Mouse (Mus musculus) forebrain, postnatal 0 days (tissue): ENCODE measurements around the gene U2surp. TPM values are rescaled to one million over a fixed set of nuclear protein-coding genes. Genes with fewer than 3 reads are reported as not detected.

Experiments used
- ATAC-seq: fragments of 200-750 bp; cut with Nextera tagmentation; 2 replicates; pipeline ENCODE4 v1.8.0; 2017; ENCODE audit warnings: mild to moderate bottlenecking, moderate library complexity
- DNase-seq: peaks from one replicate; pipeline ENCODE4 v3.0.0-alpha.2; 2015
- H3K27ac ChIP-seq: fragments of 300-500 bp; sonication (generic); 2 replicates; pipeline ENCODE4 v1.5.1; 2014; ENCODE audit warnings: low read depth, mild to moderate bottlenecking, antibody characterized with exemption, low read length, moderate library complexity, mixed read lengths
- H3K27me3 ChIP-seq: fragments of 300-500 bp; sonication (generic); 2 replicates; pipeline ENCODE4 v1.6.1; 2014; ENCODE audit warnings: mild to moderate bottlenecking, low read length, mixed read lengths; ENCODE audit not compliant: insufficient read depth
- H3K36me3 ChIP-seq: fragments of 300-500 bp; sonication (generic); 2 replicates; pipeline ENCODE4 v1.6.1; 2014; ENCODE audit warnings: mild to moderate bottlenecking, moderate library complexity; ENCODE audit not compliant: insufficient read depth
- H3K4me1 ChIP-seq: fragments of 300-500 bp; sonication (generic); 2 replicates; pipeline ENCODE4 v1.6.1; 2014; ENCODE audit warnings: antibody characterized with exemption; ENCODE audit not compliant: insufficient read depth
- H3K4me2 ChIP-seq: fragments of 300-500 bp; sonication (generic); 2 replicates; pipeline ENCODE4 v1.6.1; 2014; ENCODE audit warnings: low read depth, mild to moderate bottlenecking, moderate library complexity
- H3K4me3 ChIP-seq: fragments of 300-500 bp; sonication (generic); 2 replicates; pipeline ENCODE4 v1.5.1; 2014; ENCODE audit warnings: low read depth, low read length, mixed read lengths
- H3K9ac ChIP-seq: fragments of 300-500 bp; sonication (generic); 2 replicates; pipeline ENCODE4 v1.6.1; 2014; ENCODE audit warnings: mild to moderate bottlenecking
- H3K9me3 ChIP-seq: fragments of 300-500 bp; sonication (generic); 2 replicates; pipeline ENCODE4 v1.6.1; 2016; ENCODE audit warnings: low read length
- CTCF ChIP-seq: sonication (generic); IDR thresholded peaks from 2 replicates; pipeline ENCODE4 v1.5.1; 2016; ENCODE audit warnings: antibody characterized with exemption, control low read depth, low read depth
- WGBS: fragments of 180-500 bp; shearing (Covaris S2); extraction: QIAGEN DNeasy Blood & Tissue Kit; methylation state at CpG from one replicate; pipeline ENCODE4 v1.1.7; 2014; 5-methylcytosine and 5-hydroxymethylcytosine counted together
- polyA plus RNA-seq: library from polyadenylated mRNA; unstranded; fragments of >200 nt; fragmentation: Nextera tagmentation; extraction: Ambion mirVana; gene quantifications from 2 replicates; pipeline ENCODE4 v1.2.1, GENCODE M21; 2015
- total RNA-seq: library from RNA; depleted of rRNA; stranded (reverse); fragments of >200 nt; gene quantifications from 2 replicates; pipeline ENCODE4 v1.2.3, GENCODE M21; 2014

Gene U2surp
- total and polyA plus RNA-seq, 2 experiments from 2014 or later, result 77.5 to 126 TPM

- H3K4me2 ChIP-seq, result no peak overlapping the region
- peak; percentile 59 for ATAC-seq
- no peaks in the 10 kb centered on the region for H3K27me3 ChIP-seq
- H3K4me1 ChIP-seq, result peaks cover 5% of the 10 kb centered on the region; the same call in 1 of the 2 replicates
- WGBS, result 22% methylated on average over 3 of the region's 3 CpGs
- no peak overlapping the region for H3K27ac ChIP-seq
- DNase-seq, result peak; percentile 35
- no peaks in the 10 kb centered on the region for H3K9me3 ChIP-seq
- TF ChIP-seq CTCF, result no peak
- no peak overlapping the region for H3K4me3 ChIP-seq
- no peak overlapping the region for H3K9ac ChIP-seq
- H3K36me3 ChIP-seq, result peaks cover 3% of the 10 kb centered on the region; the same call in 1 of the 2 replicates
Observed at GRCm38 (mm10) chr9:95451931-95452330, 59.9 kb downstream of the U2surp start.

GRCm38 (mm10) chr9:95450586-95450985 lies 61.2 kb downstream of the U2surp start:
- H3K9ac ChIP-seq, result no peak overlapping the region
- WGBS, result 97% methylated on average over 8 of the region's 8 CpGs
- no peak overlapping the region for H3K4me2 ChIP-seq
- ATAC-seq (no peak), DNase-seq (no peak)
- peaks cover 5% of the 10 kb centered on the region; the same call in 1 of the 2 replicates for H3K4me1 ChIP-seq
- no peak overlapping the region for H3K4me3 ChIP-seq
- no peaks in the 10 kb centered on the region for H3K36me3 ChIP-seq
- no peak overlapping the region for H3K27ac ChIP-seq
- TF ChIP-seq CTCF, result no peak
- no peaks in the 10 kb centered on the region for H3K9me3 ChIP-seq
- no peaks in the 10 kb centered on the region for H3K27me3 ChIP-seq

DNA sequence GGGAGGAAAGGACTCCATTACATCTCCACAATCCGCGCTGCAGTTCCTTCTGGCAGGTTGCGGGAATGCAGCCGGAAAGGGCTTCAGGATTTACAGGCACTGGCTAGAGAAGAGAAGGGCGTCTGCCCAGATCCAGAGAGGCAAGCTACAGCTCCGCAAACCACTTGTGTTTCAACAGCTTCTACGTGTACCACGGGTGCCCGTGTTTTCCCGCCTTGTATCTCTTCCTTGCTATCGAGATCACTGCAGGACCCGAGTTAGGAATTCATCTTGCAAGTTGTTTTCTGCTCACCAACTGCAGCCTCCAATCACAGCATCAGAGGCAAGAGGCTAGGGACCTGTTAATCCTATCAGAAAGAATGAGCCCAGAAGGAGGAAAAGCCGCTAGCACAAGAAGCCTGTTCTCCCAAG lies 69.5 kb downstream of the U2surp start:
- Histone ChIP-seq H3K9me3 (no peaks in the 10 kb centered on the region), H3K27ac (peak overlapping the region; percentile 51; the same call in 1 of the 2 replicates)

GRCm38 (mm10) chr9:95437883-95438282 lies 73.9 kb downstream of the U2surp start:
- no peak overlapping the region for H3K9ac ChIP-seq
- H3K9me3 ChIP-seq, result no peaks in the 10 kb centered on the region
- H3K36me3 ChIP-seq, result no peaks in the 10 kb centered on the region
- DNase-seq (no peak), ATAC-seq (no peak)
- H3K4me1 ChIP-seq, result no peaks in the 10 kb centered on the region
- WGBS, result 84% methylated on average over 9 of the region's 9 CpGs
- H3K27me3 ChIP-seq, result no peaks in the 10 kb centered on the region
- no peak overlapping the region for H3K4me3 ChIP-seq
- no peak overlapping the region for H3K4me2 ChIP-seq
- no peak for TF ChIP-seq CTCF
- no peak overlapping the region for H3K27ac ChIP-seq

More for the DNA sequence above, 69.5 kb downstream of the U2surp start:
- no peaks in the 10 kb centered on the region for H3K27me3 ChIP-seq
- peak overlapping the region; percentile 21 for H3K4me3 ChIP-seq
- no peaks in the 10 kb centered on the region for H3K36me3 ChIP-seq
- peak overlapping the region; percentile 31; the same call in 1 of the 2 replicates for H3K9ac ChIP-seq
- ATAC-seq, result peak; percentile 95
- peak; percentile 53 for TF ChIP-seq CTCF
- no peaks in the 10 kb centered on the region for H3K4me1 ChIP-seq
- DNase-seq, result peak; percentile 78
- H3K4me2 ChIP-seq, result peak overlapping the region; percentile 42
- 6% methylated on average over 13 of the region's 13 CpGs for WGBS

- ATAC-seq (no peak), DNase-seq (no peak)
- no peak overlapping the region for H3K9ac ChIP-seq
- no peaks in the 10 kb centered on the region for H3K27me3 ChIP-seq
- no peak for TF ChIP-seq CTCF
- H3K4me2 ChIP-seq, result no peak overlapping the region
- WGBS, result 68% methylated on average over 4 of the region's 4 CpGs
- no peak overlapping the region for H3K27ac ChIP-seq
- H3K4me3 ChIP-seq, result no peak overlapping the region
- no peaks in the 10 kb centered on the region for H3K4me1 ChIP-seq
- H3K9me3 ChIP-seq, result no peaks in the 10 kb centered on the region
- no peaks in the 10 kb centered on the region for H3K36me3 ChIP-seq
Observed at GRCm38 (mm10) chr9:95436294-95436613, 75.5 kb downstream of the U2surp start.

GRCm38 (mm10) chr9:95435506-95436293 lies 76.1 kb downstream of the U2surp start:
- DNase-seq, result no peak
- no peaks in the 10 kb centered on the region for H3K27me3 ChIP-seq
- no peak for TF ChIP-seq CTCF

DNA sequence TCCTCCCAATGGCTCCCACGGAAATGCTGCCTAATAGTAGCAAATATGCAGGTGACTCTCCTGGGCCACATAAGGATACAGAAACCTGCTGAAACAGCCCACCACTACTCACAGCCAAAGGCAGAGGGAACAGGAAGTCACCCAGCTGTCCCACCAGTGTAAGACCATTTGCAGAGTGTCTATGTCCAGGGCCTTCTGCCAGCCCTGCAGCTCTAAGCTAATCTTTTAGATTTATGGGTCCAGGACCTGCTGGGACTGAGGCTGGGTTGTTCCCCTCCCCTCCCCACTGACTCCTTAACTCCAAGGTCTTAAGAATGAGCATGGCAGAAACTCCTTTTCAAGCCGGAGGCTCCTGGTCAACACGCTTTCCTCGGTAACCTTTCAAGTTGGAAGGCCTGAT lies 83.5 kb downstream of the U2surp start:
- no peaks in the 10 kb centered on the region for H3K27me3 ChIP-seq
- 92% methylated on average over 4 of the region's 4 CpGs for WGBS
- DNase-seq (no peak), ATAC-seq (no peak)
- H3K9me3 ChIP-seq, result no peaks in the 10 kb centered on the region
- H3K4me3 ChIP-seq, result no peak overlapping the region
- no peak overlapping the region for H3K9ac ChIP-seq
- H3K4me1 ChIP-seq, result no peaks in the 10 kb centered on the region
- TF ChIP-seq CTCF, result no peak
- H3K4me2 ChIP-seq, result no peak overlapping the region
- H3K36me3 ChIP-seq, result no peaks in the 10 kb centered on the region
- no peak overlapping the region for H3K27ac ChIP-seq

More at GRCm38 (mm10) chr9:95435506-95436293, 76.1 kb downstream of the U2surp start:
- ATAC-seq, result no peak
- H3K9me3 ChIP-seq, result no peaks in the 10 kb centered on the region
- WGBS, result 42% methylated on average over 20 of the region's 20 CpGs
- H3K4me1 ChIP-seq, result no peaks in the 10 kb centered on the region
- H3K4me3 ChIP-seq, result no peak overlapping the region
- H3K27ac ChIP-seq, result no peak overlapping the region
- no peaks in the 10 kb centered on the region for H3K36me3 ChIP-seq
- no peak overlapping the region for H3K4me2 ChIP-seq
- H3K9ac ChIP-seq, result no peak overlapping the region
